Mouse (Mus musculus) heart, embryonic 14.5 days (tissue): ENCODE data around the gene Gm128. TPM values are rescaled to one million over a fixed set of nuclear protein-coding genes. Genes with fewer than 3 reads are reported as not detected.

Source experiments
- ATAC-seq: fragments of 200-750 bp; cut with Nextera tagmentation; 2 replicates; pipeline ENCODE4 v1.8.0; 2017; ENCODE audit warnings: low read depth, moderate TSS enrichment; ENCODE audit not compliant: insufficient number of reproducible peaks, insufficient read depth, low FRiP score
- H3K27ac ChIP-seq, 2 experiments: fragments of 200-500 bp in 1 of 2; fragments of 300-500 bp in 1 of 2; sonication (generic) in 1 of 2; replicated peaks in 1 of 2; 2 replicates each; pipeline ENCODE4 v1.5.1; 2012 to 2014; ENCODE audit warnings: low read depth in 2 of 2, low read length in 2 of 2, control low read depth in 1 of 2, mild to moderate bottlenecking in 1 of 2, mixed read lengths in 1 of 2; ENCODE audit not compliant: control insufficient read depth in 1 of 2, insufficient read depth in 1 of 2
- H3K27me3 ChIP-seq: fragments of 300-500 bp; sonication (generic); 2 replicates; pipeline ENCODE4 v1.6.1; 2014; ENCODE audit warnings: mild to moderate bottlenecking, low read length, control low read depth; ENCODE audit not compliant: control insufficient read depth, insufficient read depth
- H3K36me3 ChIP-seq: fragments of 300-500 bp; sonication (generic); 2 replicates; pipeline ENCODE4 v1.6.1; 2014; ENCODE audit warnings: mild to moderate bottlenecking, control low read depth, low read length, mixed read lengths; ENCODE audit not compliant: control insufficient read depth, insufficient read depth
- H3K4me1 ChIP-seq, 2 experiments: fragments of 200-500 bp in 1 of 2; fragments of 300-500 bp in 1 of 2; sonication (generic) in 1 of 2; 2 replicates each; pipeline ENCODE4 v1.6.1; 2012 to 2014; ENCODE audit warnings: low read length in 2 of 2, control low read depth in 1 of 2, mixed read lengths in 1 of 2; ENCODE audit not compliant: control insufficient read depth in 2 of 2, insufficient read depth in 2 of 2
- H3K4me2 ChIP-seq: fragments of 300-500 bp; sonication (generic); 2 replicates; pipeline ENCODE4 v1.6.1; 2014; ENCODE audit warnings: mild to moderate bottlenecking, low read length
- H3K4me3 ChIP-seq, 2 experiments: fragments of 200-500 bp in 1 of 2; fragments of 300-500 bp in 1 of 2; sonication (generic) in 1 of 2; 2 replicates each; pipeline ENCODE4 v1.5.1; 2012 to 2014; ENCODE audit warnings: low read length in 2 of 2, mild to moderate bottlenecking in 2 of 2, control low read depth in 1 of 2, low read depth in 1 of 2, moderate library complexity in 1 of 2; ENCODE audit not compliant: control insufficient read depth in 1 of 2, insufficient read depth in 1 of 2
- H3K9ac ChIP-seq: fragments of 300-500 bp; sonication (generic); 2 replicates; pipeline ENCODE4 v1.6.1; 2014; ENCODE audit warnings: mild to moderate bottlenecking, low read length
- H3K9me3 ChIP-seq: fragments of 300-500 bp; sonication (generic); 2 replicates; pipeline ENCODE4 v1.6.1; 2016; ENCODE audit warnings: low read length, control low read depth; ENCODE audit not compliant: control insufficient read depth
- WGBS: fragments of 180-500 bp; shearing (Covaris S2); extraction: QIAGEN DNeasy Blood & Tissue Kit; methylation state at CpG from one replicate; pipeline ENCODE4 v1.1.7; 2014; 5-methylcytosine and 5-hydroxymethylcytosine counted together
- polyA plus RNA-seq: library from polyadenylated mRNA; unstranded; fragments of >200 nt; fragmentation: Nextera tagmentation; extraction: Ambion mirVana; gene quantifications from 2 replicates; pipeline ENCODE4 v1.2.1, GENCODE M21; 2014

The Gm128 gene
- polyA plus RNA-seq, 1 experiment from 2014 or later = 0.46 TPM

GRCm38 (mm10) chr3:95269789-95270188 lies 28.4 kb upstream of the Gm128 start:
- no peak overlapping the region for H3K4me2 ChIP-seq
- peaks cover 47% of the 10 kb centered on the region for H3K36me3 ChIP-seq
- H3K9me3 ChIP-seq = no peaks in the 10 kb centered on the region
- H3K27me3 ChIP-seq = no peaks in the 10 kb centered on the region
- no peak overlapping the region for H3K4me3 ChIP-seq
- H3K9ac ChIP-seq = peak overlapping the region; percentile 16; the same call in 1 of the 2 replicates
- ATAC-seq = no peak
- WGBS = 69% methylated on average over 5 of the region's 5 CpGs
- H3K4me1 ChIP-seq = peaks cover 0 to 13% of the 10 kb centered on the region in 2 experiments; a peak in 2 of 4 replicates
- no peak overlapping the region for H3K27ac ChIP-seq

- Histone ChIP-seq H3K27me3 (no peaks in the 10 kb centered on the region), H3K4me2 (no peak overlapping the region), H3K27ac (no peak overlapping the region), H3K4me3 (no peak overlapping the region), H3K4me1 (peaks cover 0 to 3% of the 10 kb centered on the region in 2 experiments; a peak in 1 of 4 replicates), H3K9me3 (no peaks in the 10 kb centered on the region), H3K9ac (no peak overlapping the region), H3K36me3 (peaks cover 66% of the 10 kb centered on the region)
- no peak for ATAC-seq
Observed at GRCm38 (mm10) chr3:95267855-95268254, 26.5 kb upstream of the Gm128 start.

- H3K4me2 ChIP-seq = no peak overlapping the region
- peaks cover 84% of the 10 kb centered on the region for H3K36me3 ChIP-seq
- no peaks in the 10 kb centered on the region for H3K27me3 ChIP-seq
- H3K9ac ChIP-seq = no peak overlapping the region
- H3K4me3 ChIP-seq = no peak overlapping the region
- no peaks in the 10 kb centered on the region for H3K9me3 ChIP-seq
- WGBS = 95% methylated on average over 3 of the region's 3 CpGs
- H3K4me1 ChIP-seq = peaks cover 0 to 2% of the 10 kb centered on the region in 2 experiments; a peak in 1 of 4 replicates
- no peak overlapping the region for H3K27ac ChIP-seq
- no peak for ATAC-seq
Observed at GRCm38 (mm10) chr3:95266052-95266451, 24.7 kb upstream of the Gm128 start.

- no peak for ATAC-seq
- H3K4me2 ChIP-seq = no peak overlapping the region
- no peak overlapping the region for H3K9ac ChIP-seq
- H3K27ac ChIP-seq = no peak overlapping the region
- no peaks in the 10 kb centered on the region for H3K9me3 ChIP-seq
- H3K27me3 ChIP-seq = no peaks in the 10 kb centered on the region
- no peak overlapping the region for H3K4me3 ChIP-seq
- peaks cover 95% of the 10 kb centered on the region for H3K36me3 ChIP-seq
- 75% methylated on average over 1 of the region's 1 CpGs for WGBS
- no peaks in the 10 kb centered on the region for H3K4me1 ChIP-seq
Observed at GRCm38 (mm10) chr3:95264724-95265123, 23.3 kb upstream of the Gm128 start.

- Histone ChIP-seq H3K4me2 (no peak overlapping the region), H3K27me3 (no peaks in the 10 kb centered on the region), H3K4me1 (no peaks in the 10 kb centered on the region), H3K4me3 (no peak overlapping the region), H3K9me3 (no peaks in the 10 kb centered on the region), H3K27ac (no peak overlapping the region), H3K9ac (no peak overlapping the region), H3K36me3 (peaks cover 94% of the 10 kb centered on the region)
- 51% methylated on average over 11 of the region's 11 CpGs for WGBS
- no peak for ATAC-seq
Observed at GRCm38 (mm10) chr3:95263089-95263739, 21.8 kb upstream of the Gm128 start.

- H3K4me2 ChIP-seq = no peak overlapping the region
- WGBS = 86% methylated on average over 4 of the region's 4 CpGs
- no peak overlapping the region for H3K9ac ChIP-seq
- H3K4me3 ChIP-seq = no peak overlapping the region
- H3K27ac ChIP-seq = no peak overlapping the region
- H3K27me3 ChIP-seq = no peaks in the 10 kb centered on the region
- peaks cover 94% of the 10 kb centered on the region for H3K36me3 ChIP-seq
- ATAC-seq = no peak
- H3K9me3 ChIP-seq = no peaks in the 10 kb centered on the region
- no peaks in the 10 kb centered on the region for H3K4me1 ChIP-seq
Observed at GRCm38 (mm10) chr3:95261975-95262374, 20.6 kb upstream of the Gm128 start.

- 88% methylated on average over 5 of the region's 5 CpGs for WGBS
- no peak overlapping the region for H3K4me2 ChIP-seq
- no peak overlapping the region for H3K9ac ChIP-seq
- H3K9me3 ChIP-seq = no peaks in the 10 kb centered on the region
- no peak overlapping the region for H3K4me3 ChIP-seq
- no peaks in the 10 kb centered on the region for H3K27me3 ChIP-seq
- H3K27ac ChIP-seq = no peak overlapping the region
- no peaks in the 10 kb centered on the region for H3K4me1 ChIP-seq
- ATAC-seq = no peak
- H3K36me3 ChIP-seq = peaks cover 93% of the 10 kb centered on the region
Observed at GRCm38 (mm10) chr3:95256931-95257330, 15.5 kb upstream of the Gm128 start.
